Mouse (Mus musculus) kidney, postnatal 25 days (tissue): ENCODE measurements around the gene Zfp280d.
A peak's percentile ranks its signal among the peaks of the same experiment; 100 is the strongest.

Source experiments
- DNase-seq, 2 experiments: peaks; one replicate each; pipeline ENCODE4 v3.0.0; 2021; ENCODE audit warnings: mixed read lengths in 2 of 2

Zfp280d gene

DNA sequence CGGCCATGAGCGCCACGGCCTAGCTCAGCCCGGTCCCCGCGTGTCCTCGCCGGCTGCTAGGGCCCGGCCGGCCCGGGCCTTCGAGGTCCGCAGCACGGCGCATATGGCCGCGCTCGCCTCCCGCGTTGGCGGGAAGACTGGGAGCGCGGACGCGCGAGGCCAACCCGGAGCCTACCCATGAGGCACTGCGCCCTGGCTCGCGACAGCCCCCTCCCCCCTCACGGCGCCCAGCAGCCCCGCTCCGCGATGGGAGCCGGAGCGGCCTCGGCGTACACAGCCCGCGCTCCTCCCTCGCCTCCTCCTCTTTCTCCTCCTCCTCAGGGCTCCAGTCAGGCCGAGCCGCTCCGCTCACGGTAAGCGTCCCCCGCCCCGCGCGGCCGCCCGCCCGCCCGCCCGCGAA, at the start of gene Zfp280d:
Gene Zfp280d (plus strand): TSS at position 184 of the 400 bp plus-strand sequence.
- peak; percentile 93 to 97 for DNase-seq

DNA sequence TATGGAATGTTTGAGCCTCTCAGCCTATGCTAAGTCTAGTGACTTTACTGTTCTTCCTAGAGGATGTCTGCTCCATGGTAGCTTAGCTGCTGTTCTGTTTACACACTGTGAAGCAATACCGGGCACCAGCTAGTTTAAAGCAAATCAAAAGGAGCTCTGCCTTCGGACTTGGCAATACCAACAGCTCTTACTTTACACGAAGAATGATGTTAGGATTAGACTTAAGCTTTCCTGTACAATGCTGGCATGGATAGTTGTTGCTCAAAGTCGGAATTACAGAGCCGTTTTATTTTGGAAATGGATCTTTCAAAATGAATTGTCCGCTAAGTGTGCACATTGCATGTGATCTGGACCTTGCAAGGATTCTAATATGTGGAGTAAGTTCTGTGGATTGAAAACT, 48.1 kb upstream of the Zfp280d start:
- no peak for DNase-seq

- DNase-seq, result no peak
These were observed 22.0 kb upstream of the Zfp280d start for GRCm38 (mm10) chr9:72252656-72253055.

- no peak for DNase-seq
These were observed 19.4 kb upstream of the Zfp280d start for GRCm38 (mm10) chr9:72255227-72255626.

DNA sequence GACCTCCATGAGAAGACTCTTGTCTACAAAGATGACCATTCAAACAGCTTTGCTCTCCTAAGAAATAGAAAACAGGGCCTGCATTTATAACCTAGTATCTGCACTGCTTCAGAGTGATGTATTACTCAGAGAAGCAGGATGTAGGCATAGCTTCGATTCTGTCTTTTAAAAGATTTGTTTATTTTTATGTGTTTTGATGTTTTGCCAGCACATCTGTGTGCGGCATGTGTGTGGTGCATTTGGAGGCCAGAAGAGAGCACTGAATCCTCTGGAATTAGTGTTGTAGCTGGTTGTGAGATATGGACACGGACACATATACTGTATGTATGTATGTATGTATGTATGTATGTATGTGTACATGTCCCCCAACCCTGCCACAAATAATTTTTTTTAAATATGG, 18.0 kb upstream of the Zfp280d start:
- no peak for DNase-seq

GRCm38 (mm10) chr9:72260337-72260736, 14.3 kb upstream of the Zfp280d start:
- DNase-seq, result peak; percentile 42 to 69

- DNase-seq, result no peak
These were observed 9.8 kb upstream of the Zfp280d start for GRCm38 (mm10) chr9:72264859-72265258.

DNA sequence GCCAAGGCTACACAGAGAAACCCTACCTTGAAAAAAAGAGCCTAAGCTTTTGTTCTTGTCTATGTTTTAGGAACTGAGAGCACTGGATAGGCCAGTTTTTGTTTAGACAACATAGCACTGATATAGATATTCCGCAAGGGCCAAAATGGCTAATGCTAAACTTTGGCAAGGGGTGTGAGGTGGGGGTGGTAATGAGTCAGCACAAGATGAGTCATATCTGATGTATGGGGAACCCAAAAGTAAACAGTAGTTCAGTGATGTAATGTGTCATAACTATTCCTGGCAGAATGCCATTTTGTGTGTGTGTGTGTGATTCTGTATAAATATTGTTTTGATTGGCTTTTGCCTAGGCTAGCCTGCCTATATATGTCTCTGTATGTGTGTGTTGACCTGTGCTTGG, 4.5 kb upstream of the Zfp280d start:
- DNase-seq, result no peak

DNA sequence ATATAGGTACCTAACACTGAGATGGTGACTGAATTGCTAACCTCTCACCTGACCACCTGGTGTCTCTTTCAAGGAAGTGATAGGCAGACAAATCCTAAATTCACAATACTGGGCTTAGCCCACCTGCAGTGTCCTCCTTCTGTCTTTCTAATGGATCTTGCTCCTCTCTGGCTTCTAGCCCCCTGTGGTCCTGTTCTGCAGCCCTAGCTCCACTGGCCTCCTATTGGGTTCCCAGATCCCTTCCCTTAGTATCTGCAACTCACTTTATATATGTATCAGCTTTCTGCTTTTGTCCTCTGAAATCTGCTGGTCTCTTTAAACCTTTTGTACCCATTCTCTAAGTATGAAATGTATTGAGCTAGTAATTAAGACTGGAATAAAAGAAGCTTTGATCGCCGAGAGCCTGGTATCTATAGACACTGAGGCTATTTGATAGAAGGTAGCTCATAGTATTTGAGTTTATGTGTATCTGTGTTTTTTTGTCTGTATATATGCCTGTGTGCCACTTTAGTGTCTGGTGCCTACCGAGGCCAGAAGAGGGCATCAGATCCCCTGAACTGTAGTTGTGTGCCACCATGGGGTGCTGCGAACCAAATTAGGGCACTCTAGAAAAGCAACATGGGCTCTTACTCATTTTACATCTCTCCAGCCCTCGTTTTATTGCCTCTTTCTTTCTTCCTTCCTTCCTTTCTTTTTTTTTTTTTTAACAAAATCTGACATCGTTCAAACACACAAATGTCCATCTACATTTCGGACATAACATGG, 832 bp upstream of the Zfp280d start:
- no peak for DNase-seq

- peak; percentile 58 to 71 for DNase-seq
These were observed 680 bp downstream of the Zfp280d start for GRCm38 (mm10) chr9:72275101-72275978.

DNA sequence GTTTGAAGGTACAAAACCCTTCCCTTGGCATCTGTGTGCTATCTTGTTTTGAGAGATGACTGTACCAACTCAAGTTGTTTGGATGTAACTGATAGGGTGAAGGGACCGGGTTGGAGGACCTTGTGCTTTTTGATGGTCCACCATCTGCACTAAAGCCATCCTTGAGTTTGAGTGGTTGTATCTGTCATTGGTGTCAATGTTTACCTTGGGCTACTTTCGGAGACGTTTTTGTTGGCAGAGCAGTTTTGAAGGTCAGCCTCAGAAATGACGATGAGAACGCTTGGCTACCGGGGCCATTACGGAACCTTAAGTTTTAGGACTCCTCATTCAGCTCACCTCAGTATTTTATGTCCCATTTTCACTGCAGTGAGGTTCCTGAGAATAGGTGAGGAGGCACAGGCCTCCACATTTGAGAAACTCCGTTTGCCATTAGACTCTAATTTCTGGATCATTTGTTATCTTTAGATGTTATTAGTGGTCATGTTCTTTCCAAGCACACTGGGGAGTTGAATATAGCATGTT, 1.4 kb downstream of the Zfp280d start:
- no peak for DNase-seq

- no peak for DNase-seq
These were observed 2.3 kb downstream of the Zfp280d start for GRCm38 (mm10) chr9:72276941-72277340.

- DNase-seq, result no peak
These were observed 5.3 kb downstream of the Zfp280d start for GRCm38 (mm10) chr9:72279943-72280342.

DNA sequence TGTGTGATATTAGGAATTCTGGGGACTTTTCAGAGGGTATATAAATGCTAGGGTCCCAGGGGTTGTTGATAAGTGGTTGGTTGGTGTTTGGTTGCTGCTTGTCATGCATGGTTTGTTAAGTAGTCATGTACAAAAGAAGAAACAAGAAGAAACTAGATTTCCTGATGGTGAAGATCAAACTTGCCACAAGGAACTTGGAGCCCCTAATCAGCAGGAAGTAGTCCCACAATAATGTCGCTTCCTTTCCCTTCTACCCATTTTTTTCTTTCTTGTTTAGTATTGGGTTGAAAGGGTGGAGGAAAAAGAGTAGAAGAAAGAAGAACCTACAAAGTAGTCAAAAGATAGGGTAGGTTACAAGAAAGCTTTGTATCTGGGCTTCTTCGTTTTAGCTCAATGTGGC, 13.0 kb downstream of the Zfp280d start:
- DNase-seq, result no peak

DNA sequence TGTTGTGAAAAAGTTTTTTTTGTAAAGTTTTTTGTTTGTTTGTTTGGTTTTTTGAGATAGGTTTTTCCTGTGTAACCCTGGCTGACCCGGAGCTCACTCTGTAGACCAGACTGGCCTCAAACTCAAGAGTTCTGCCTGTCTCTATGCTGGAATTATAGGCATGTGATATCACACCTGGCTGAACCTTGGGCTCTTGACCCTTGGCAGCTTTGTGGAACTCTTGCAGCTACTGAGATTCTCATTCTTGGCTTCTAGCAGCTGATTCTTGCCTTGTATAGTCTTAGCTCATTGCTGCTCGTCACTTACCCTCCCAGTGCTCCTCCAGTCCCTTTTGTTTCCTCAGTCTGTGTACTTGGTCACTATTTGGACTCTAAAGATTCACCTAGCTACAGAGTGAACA, 13.6 kb downstream of the Zfp280d start:
- DNase-seq, result peak; percentile 61 to 72

DNA sequence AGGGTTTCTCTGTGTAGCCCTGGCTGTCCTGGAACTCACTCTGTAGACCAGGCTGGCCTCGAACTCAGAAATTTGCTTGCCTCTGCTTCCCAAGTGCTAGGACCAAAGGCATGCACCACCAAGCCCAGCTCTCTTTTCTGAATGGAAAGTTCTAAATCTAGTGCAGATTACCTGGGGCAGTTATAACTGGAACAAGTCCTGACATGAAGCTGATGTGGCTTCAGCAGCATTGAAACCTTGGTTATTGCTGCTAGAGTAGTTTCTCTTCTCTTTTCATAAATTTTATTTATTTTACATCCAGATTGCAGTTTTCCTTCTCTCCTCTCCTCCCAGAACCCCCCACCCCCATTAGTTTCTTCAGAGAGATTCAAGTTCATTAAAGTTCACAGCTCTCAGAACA, 14.4 kb downstream of the Zfp280d start:
- DNase-seq, result no peak

DNA sequence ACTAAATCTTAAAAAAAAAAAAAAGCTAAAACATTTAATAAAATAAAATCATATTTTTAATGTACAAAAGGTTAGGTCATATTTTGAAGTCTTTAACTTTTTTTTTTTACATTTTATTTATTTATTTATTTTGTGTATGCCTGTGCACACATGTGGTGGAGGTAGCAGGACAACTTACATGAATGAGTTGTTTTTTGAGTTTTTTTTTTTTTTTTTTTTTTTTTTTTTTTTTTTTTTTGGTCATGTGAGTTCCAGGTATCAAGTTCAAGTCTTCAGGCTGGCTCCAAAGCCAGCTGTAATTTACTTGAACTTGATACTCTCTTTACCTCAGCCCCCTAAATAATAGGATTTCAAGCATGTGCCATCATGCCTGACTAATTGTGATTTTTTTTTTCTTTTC, 19.4 kb downstream of the Zfp280d start:
- DNase-seq, result no peak

DNA sequence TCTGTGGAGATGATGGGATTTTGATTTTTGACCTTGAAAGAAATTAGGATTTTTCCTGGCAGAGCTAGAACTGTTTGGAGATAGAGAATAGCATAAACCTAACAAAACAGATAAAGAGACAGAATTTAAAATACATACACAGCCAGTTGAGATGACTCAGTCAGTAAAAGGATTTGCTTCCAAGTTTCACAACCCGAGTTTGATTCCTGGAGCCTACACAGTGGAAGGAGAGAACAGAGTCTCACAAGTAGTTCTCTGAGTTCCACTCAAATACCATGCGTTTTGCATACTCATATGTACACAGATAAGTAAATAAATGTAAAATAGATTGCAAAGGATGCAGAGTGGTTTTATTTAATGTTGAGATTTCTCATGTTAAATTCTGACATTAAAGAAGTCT, 35.1 kb downstream of the Zfp280d start:
- DNase-seq, result no peak

- DNase-seq, result no peak
These were observed 58.6 kb downstream of the Zfp280d start for GRCm38 (mm10) chr9:72333221-72333620.

DNA sequence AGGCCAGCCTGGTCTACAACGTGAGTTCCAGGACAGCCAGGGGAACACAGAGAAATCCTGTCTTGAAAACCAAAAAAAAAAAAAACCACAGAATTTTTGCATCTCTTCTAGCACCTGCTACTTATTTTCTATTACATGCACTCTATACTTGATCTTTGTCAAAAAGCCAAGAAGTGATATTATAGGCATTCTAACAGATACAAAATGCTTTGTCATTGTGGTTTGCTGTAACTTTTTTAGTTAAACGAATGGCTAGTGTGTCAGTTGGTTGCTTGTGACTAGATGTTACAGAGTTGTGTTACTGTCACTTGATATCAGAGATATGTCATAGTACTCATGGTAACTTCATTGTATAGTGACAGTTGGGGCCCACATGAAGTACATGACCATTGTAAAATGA, 61.4 kb downstream of the Zfp280d start:
- no peak for DNase-seq

GRCm38 (mm10) chr9:72339119-72339518, 64.5 kb downstream of the Zfp280d start:
- no peak for DNase-seq

- DNase-seq, result no peak
These were observed 69.2 kb downstream of the Zfp280d start for GRCm38 (mm10) chr9:72343844-72344243.

DNA sequence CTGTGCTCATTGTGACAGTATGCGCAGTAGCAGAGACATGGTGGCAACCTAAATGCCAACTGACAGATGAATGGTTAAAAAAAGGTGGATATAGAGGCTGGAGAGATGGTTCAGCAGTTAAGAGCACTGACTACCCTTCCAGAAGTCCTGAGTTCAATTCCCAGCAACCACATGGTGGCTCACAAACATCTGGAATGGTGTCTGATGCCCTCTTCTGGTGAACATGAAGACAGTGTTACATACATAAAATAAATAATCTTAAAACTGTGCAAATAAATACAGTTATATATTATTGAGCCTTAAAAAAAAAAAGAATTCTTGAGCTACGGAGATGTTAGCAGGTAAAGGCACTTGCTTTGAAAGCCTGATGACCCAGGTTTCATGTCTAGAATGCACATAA, 97.7 kb downstream of the Zfp280d start:
- DNase-seq, result no peak

DNA sequence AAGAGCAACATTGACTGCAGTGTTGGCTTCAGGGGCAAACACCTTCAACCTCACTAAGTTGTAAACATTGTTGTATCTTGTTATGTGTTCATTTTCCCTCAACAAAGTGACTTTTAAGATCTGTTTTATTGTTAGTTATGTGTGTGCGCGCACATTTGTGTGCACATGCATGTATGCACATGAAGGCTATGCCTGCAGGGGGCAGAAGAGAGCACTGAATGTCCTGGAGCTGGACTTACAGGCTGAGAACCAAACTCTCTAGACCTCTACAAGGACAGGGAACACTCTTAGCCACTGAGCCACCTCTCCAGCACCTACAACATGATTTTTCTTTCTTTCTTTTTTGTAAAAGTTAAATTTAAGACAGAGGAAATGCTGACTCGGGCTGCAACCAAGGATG, 99.4 kb downstream of the Zfp280d start:
- peak in 1 of 2 experiments; percentile 21 for DNase-seq
